Mouse (Mus musculus) heart, adult 9 months (tissue): Measurements from ENCODE around the gene Pou2f3.
"Not testable (repeated sequence)": the region's sequence is repeated elsewhere in the genome, so short reads cannot be mapped to it uniquely, and the experiment has no call there.

Source experiments
- DNase-seq, 2 experiments: peaks; one replicate each; pipeline ENCODE4 v3.0.0; 2022; ENCODE audit warnings: low spot score in 2 of 2

The Pou2f3 gene

GRCm38 (mm10) chr9:43166346-43166745 lies 43.8 kb downstream of the Pou2f3 start:
- no peak for DNase-seq

DNA sequence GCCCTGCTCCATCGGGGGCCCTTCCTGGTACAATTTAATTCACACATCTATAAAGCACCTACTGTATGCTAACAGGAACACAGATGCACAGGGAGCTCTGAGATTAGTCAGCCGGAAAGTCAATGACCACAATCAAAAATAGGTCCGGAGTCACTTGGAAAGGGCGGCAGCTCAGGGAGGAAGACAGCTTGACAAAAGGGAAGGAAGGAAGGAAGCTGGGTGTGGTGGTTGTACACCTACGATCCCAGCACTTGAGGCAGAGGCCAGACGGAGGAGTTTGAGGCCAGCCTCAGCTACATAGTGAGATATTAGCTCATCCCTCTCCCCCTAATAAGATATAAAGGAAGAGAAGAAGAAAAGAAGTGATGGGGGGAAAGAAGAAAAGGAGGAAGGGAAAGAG lies 54.2 kb downstream of the Pou2f3 start:
- peak in 1 of 2 experiments; percentile 19 for DNase-seq

- no peak for DNase-seq
Observed at GRCm38 (mm10) chr9:43151779-43152178, 58.4 kb downstream of the Pou2f3 start.

DNA sequence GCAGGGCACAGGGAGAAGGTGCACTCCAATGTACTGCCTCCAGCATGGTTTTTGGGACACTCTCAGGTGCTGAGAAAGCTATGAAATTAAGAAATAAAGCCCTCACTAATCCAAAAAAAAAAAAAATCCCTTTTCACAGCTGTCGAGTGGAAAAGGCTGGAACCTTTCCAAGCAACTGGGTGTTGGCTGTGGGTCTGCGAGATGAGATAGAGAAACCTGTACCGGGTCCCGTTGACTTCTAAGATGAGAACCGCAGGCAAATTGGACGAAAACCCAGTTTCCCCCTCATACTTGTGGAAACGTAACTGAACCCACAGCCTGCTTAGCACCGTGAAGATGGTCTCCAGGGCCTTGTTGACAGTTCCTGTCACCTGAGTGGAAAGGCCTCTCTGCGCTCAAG lies 59.2 kb downstream of the Pou2f3 start:
- DNase-seq: peak in 1 of 2 experiments; percentile 18

GRCm38 (mm10) chr9:43150075-43150474 lies 60.1 kb downstream of the Pou2f3 start:
- DNase-seq: peak; percentile 25 to 49

GRCm38 (mm10) chr9:43149498-43149897 lies 60.7 kb downstream of the Pou2f3 start:
- no peak for DNase-seq

DNA sequence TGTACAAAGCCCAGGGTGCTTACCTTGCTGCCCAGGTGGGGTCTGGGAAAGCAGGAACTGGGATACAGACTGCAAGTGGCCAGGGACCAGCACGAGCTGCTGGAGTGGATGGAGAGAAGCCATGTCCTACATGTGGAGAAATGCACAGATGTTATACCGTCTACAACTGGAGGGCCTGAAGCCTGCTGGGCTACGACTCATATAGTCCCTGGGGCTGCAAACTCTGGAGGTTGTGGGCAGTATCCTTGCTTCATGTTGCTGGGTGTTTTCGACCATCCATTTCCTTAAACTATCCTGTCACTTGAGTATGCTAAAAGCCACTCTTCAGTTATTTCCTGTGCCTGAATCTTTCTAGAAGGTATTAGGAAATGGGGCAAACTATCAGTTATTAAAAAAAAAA lies 65.0 kb downstream of the Pou2f3 start:
- no peak for DNase-seq

- DNase-seq: no peak
Observed at GRCm38 (mm10) chr9:43144206-43144810, 65.9 kb downstream of the Pou2f3 start.

GRCm38 (mm10) chr9:43141839-43142238 lies 68.3 kb downstream of the Pou2f3 start:
- peak; percentile 29 to 75 for DNase-seq

DNA sequence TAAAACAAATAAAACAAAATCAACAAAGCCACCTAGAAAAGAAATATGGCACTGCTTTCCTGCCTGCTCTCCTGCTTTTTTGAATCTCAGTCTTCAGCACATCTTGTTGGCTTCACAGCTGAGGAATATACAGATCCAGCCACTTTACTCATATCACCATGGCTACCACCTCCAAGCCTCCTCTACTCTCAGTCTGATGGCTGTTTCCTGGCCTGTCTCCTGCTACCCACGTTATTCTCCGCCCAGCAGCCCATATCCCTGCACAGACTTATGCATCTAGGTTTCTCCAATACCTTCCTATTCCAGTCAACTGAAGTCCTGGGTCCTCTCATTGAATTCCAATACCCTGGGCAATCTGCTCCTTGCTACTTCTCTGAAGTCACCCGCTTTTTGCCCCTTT lies 76.6 kb downstream of the Pou2f3 start:
- no peak for DNase-seq

DNA sequence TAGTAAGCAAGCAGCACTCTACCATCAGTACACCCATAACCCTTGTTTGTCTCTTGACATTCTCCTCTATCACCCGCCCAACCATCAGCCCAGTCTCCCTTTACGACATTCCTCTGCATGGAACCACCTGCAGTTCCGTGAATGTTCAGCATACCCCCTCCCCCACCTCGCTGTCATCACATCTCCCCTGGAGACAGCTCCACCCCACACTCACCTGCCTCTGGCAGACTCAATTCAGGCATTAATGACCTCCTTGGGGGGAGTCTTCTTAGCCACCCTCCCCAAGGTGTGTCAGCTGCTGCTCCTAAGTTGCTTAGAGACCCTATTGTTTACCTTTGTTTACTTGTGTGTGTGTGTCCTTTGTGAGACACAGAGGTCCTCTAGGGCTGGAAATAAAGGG lies 77.8 kb downstream of the Pou2f3 start:
- DNase-seq: no peak

- no peak for DNase-seq
Observed at GRCm38 (mm10) chr9:43131940-43132339, 78.2 kb downstream of the Pou2f3 start.

DNA sequence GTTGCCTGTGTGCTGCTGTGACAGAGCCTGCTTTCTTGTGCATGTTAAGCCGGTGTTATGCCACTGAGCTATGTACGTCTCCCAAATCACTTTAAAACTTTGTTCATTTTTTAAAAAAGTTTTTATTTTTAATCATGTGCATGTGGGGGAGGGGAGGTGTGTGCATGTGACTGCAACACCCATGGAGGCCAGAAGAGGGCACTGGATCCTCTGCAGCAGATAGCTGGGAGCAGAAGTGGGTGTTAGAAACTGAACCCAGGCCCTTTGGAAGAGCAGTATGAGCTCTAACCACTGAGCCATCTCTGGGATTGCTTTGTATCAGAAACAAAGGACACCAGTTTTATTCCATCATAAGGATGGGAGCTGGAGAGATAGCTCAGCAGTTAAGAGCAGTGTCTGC lies 79.5 kb downstream of the Pou2f3 start:
- no peak for DNase-seq

- DNase-seq: peak; percentile 83 to 89
Observed at GRCm38 (mm10) chr9:43127101-43127787, 82.9 kb downstream of the Pou2f3 start.

DNA sequence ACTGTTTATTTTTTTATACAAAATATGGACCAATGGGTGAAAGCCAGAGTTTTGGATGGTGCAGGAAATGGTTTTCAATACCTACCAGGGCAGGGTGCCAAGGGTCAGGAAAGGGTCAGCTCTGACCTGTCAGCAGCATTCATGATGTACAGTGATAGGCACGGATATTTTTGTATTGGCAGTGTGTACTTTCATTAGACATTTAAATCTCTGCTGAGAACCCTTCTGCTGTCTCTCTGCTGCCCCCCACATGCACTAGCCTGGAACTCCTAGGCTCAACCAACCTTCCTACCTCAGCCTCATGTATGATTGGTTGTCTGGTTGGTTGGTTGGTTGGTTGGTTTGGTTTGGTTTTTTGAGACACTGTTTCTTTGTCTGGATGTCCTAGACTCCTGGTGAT lies 87.8 kb downstream of the Pou2f3 start:
- DNase-seq: no peak

GRCm38 (mm10) chr9:43121948-43122347 lies 88.2 kb downstream of the Pou2f3 start:
- not testable (repeated sequence) for DNase-seq

GRCm38 (mm10) chr9:43116997-43117336 lies 93.2 kb downstream of the Pou2f3 start:
- DNase-seq: no peak

DNA sequence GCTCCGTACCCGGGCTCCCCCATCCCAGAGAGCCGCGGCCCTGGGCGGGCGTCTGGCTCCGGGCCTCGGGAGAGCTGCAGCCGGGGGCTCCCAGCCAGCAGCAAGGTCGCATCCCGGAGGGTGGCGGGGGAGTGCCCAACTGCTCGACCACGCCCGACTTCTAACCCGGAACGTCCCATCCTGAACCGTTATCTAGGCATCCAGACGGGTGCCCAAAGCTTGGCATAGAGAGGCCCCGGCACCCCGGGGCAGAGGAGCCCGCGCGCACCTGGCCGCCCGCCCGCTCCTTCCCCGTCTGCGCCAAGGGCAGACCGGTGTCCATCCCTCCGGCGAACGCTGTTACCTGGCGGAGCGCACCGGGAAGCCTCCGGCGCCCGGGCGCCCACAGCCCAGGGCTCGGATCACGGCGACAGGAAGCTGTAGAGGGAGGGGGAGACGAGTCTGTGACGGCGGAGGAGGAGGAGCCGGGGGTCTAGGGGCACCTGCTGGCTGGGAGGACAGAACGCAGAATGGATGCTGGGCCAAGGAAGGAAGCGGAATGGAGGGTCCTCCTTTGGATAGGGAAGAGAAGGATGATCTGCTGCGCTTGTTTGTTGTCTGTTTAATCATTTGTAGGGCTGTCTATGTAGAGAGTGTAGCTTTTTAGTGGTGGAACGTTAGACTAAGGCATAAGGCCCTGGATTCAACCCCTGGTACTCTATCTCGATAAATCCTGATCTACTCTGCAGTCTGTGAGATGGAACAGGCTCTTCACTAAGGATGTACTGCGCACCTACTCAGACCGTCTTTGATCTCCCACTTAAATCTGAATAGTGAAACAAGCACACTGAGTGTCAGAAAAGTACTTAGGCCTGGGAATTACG lies 93.8 kb downstream of the Pou2f3 start, which contains the start of gene Tmem136:
Gene Tmem136, minus strand, starts transcription at position 437 of the 863 bp plus-strand sequence.
- peak; percentile 64 to 70 for DNase-seq

DNA sequence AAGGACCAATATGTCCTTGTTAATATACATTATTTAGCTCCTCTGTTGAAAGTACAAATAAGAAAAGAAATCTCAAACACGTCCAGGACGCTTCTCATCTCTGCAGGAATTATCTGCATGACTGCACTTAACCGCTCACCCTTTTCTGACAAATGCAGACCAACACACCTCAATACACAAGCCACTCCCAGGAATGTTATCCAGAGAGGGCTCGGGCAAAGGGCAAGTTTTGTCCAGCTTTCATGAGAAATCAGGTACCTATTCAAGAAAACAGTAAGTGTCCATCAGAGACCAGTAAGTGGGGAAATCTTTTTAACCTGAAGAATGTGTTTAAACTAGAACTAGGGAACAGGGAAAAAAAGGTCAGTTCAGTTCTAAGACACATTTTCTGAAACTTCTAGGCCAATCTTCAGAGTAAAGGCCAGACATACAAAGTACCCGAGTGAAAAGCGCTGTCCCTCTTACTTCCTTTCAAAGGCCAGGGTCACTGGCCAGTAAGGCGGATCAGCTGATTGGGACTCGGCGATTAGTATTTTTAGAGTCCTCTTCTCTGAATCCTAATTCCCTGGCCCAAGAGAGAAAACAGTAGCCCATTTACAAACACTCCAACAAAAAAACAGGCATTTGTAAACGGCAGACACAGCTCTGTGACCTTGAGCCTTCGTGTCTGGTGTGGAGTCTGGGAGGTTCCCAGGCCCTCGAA lies 94.6 kb downstream of the Pou2f3 start:
- no peak for DNase-seq

DNA sequence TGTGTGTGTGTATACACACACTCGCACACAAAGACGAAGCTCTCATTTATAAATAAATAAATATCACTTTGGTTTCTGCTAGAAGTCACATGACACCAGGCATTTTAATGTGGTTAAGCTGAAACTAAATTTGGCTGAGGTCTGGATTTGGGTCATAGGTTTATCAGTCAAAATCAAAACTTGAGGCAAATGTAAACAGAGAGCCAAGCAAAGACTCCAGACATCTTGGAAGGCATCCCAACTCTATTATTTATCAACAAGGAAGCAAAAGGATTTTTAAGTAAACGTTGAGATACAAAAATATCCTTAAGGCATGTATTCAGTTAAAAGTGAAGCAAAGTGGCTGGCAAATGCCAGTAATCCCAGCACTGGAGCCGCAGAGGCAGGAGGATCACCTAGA lies 95.3 kb downstream of the Pou2f3 start:
- no peak for DNase-seq

- DNase-seq: no peak
Observed at GRCm38 (mm10) chr9:43110286-43110980, 99.7 kb downstream of the Pou2f3 start.
